Mouse (Mus musculus): ENCODE data around the gene Kcnb1.

Gene Kcnb1

GRCm38 (mm10) chr2:167190076-167190399, at the start of gene Kcnb1:
TSS of gene Kcnb1 (minus strand) at chr2:167190155.
- peak; percentile 78 for DNase-seq (ENCODE audit: low read depth, low spot score)
- H3K27me3 ChIP-seq (ENCODE audit: control insufficient read depth, insufficient read depth, low read length, poor library complexity, severe bottlenecking): no peaks in the 10 kb centered on the region
- no peaks in the 10 kb centered on the region for H3K36me3 ChIP-seq (ENCODE audit: control insufficient read depth, insufficient read depth, low read length, poor library complexity, severe bottlenecking)

- no peaks in the 10 kb centered on the region for H3K36me3 ChIP-seq (ENCODE audit: control insufficient read depth, insufficient read depth, low read length, poor library complexity, severe bottlenecking)
- no peaks in the 10 kb centered on the region for H3K27me3 ChIP-seq (ENCODE audit: control insufficient read depth, insufficient read depth, low read length, poor library complexity, severe bottlenecking)
- DNase-seq (ENCODE audit: low read depth, low spot score): no peak
Measured at GRCm38 (mm10) chr2:167239262-167239661, 49.3 kb upstream of the Kcnb1 start.

GRCm38 (mm10) chr2:167237224-167237623, 47.3 kb upstream of the Kcnb1 start:
- no peaks in the 10 kb centered on the region for H3K27me3 ChIP-seq (ENCODE audit: control insufficient read depth, insufficient read depth, low read length, poor library complexity, severe bottlenecking)
- DNase-seq (ENCODE audit: low read depth, low spot score): no peak
- H3K36me3 ChIP-seq (ENCODE audit: control insufficient read depth, insufficient read depth, low read length, poor library complexity, severe bottlenecking): no peaks in the 10 kb centered on the region

GRCm38 (mm10) chr2:167236174-167236573, 46.2 kb upstream of the Kcnb1 start:
- no peaks in the 10 kb centered on the region for H3K27me3 ChIP-seq (ENCODE audit: control insufficient read depth, insufficient read depth, low read length, poor library complexity, severe bottlenecking)
- DNase-seq (ENCODE audit: low read depth, low spot score): no peak

GRCm38 (mm10) chr2:167235338-167236018, 45.5 kb upstream of the Kcnb1 start:
- Histone ChIP-seq H3K36me3 (ENCODE audit: control insufficient read depth, insufficient read depth, low read length, poor library complexity, severe bottlenecking) (no peaks in the 10 kb centered on the region), H3K27me3 (ENCODE audit: control insufficient read depth, insufficient read depth, low read length, poor library complexity, severe bottlenecking) (no peaks in the 10 kb centered on the region)
- no peak for DNase-seq (ENCODE audit: low read depth, low spot score)

More at GRCm38 (mm10) chr2:167236174-167236573, 46.2 kb upstream of the Kcnb1 start:
- no peaks in the 10 kb centered on the region for H3K36me3 ChIP-seq (ENCODE audit: control insufficient read depth, insufficient read depth, low read length, poor library complexity, severe bottlenecking)

- no peaks in the 10 kb centered on the region for H3K36me3 ChIP-seq (ENCODE audit: control insufficient read depth, insufficient read depth, low read length, poor library complexity, severe bottlenecking)
- DNase-seq (ENCODE audit: low read depth, low spot score): no peak
Measured at GRCm38 (mm10) chr2:167233771-167234170, 43.8 kb upstream of the Kcnb1 start.

GRCm38 (mm10) chr2:167233009-167233335, 43.0 kb upstream of the Kcnb1 start:
- H3K36me3 ChIP-seq (ENCODE audit: control insufficient read depth, insufficient read depth, low read length, poor library complexity, severe bottlenecking): no peaks in the 10 kb centered on the region
- no peak for DNase-seq (ENCODE audit: low read depth, low spot score)
- H3K27me3 ChIP-seq (ENCODE audit: control insufficient read depth, insufficient read depth, low read length, poor library complexity, severe bottlenecking): no peaks in the 10 kb centered on the region

More at GRCm38 (mm10) chr2:167233771-167234170, 43.8 kb upstream of the Kcnb1 start:
- no peaks in the 10 kb centered on the region for H3K27me3 ChIP-seq (ENCODE audit: control insufficient read depth, insufficient read depth, low read length, poor library complexity, severe bottlenecking)

GRCm38 (mm10) chr2:167232132-167233008, 42.4 kb upstream of the Kcnb1 start:
- no peak for DNase-seq (ENCODE audit: low read depth, low spot score)
- H3K36me3 ChIP-seq (ENCODE audit: control insufficient read depth, insufficient read depth, low read length, poor library complexity, severe bottlenecking): no peaks in the 10 kb centered on the region
- H3K27me3 ChIP-seq (ENCODE audit: control insufficient read depth, insufficient read depth, low read length, poor library complexity, severe bottlenecking): no peaks in the 10 kb centered on the region

GRCm38 (mm10) chr2:167230554-167230953, 40.6 kb upstream of the Kcnb1 start:
- no peak for DNase-seq (ENCODE audit: low read depth, low spot score)
- Histone ChIP-seq H3K27me3 (ENCODE audit: control insufficient read depth, insufficient read depth, low read length, poor library complexity, severe bottlenecking) (no peaks in the 10 kb centered on the region), H3K36me3 (ENCODE audit: control insufficient read depth, insufficient read depth, low read length, poor library complexity, severe bottlenecking) (no peaks in the 10 kb centered on the region)

GRCm38 (mm10) chr2:167224937-167225336, 35.0 kb upstream of the Kcnb1 start:
- Histone ChIP-seq H3K36me3 (ENCODE audit: control insufficient read depth, insufficient read depth, low read length, poor library complexity, severe bottlenecking) (no peaks in the 10 kb centered on the region), H3K27me3 (ENCODE audit: control insufficient read depth, insufficient read depth, low read length, poor library complexity, severe bottlenecking) (no peaks in the 10 kb centered on the region)
- DNase-seq (ENCODE audit: low read depth, low spot score): no peak

- no peaks in the 10 kb centered on the region for H3K36me3 ChIP-seq (ENCODE audit: control insufficient read depth, insufficient read depth, low read length, poor library complexity, severe bottlenecking)
Measured at GRCm38 (mm10) chr2:167224194-167224593, 34.2 kb upstream of the Kcnb1 start.

GRCm38 (mm10) chr2:167222152-167222551, 32.2 kb upstream of the Kcnb1 start:
- Histone ChIP-seq H3K36me3 (ENCODE audit: control insufficient read depth, insufficient read depth, low read length, poor library complexity, severe bottlenecking) (no peaks in the 10 kb centered on the region), H3K27me3 (ENCODE audit: control insufficient read depth, insufficient read depth, low read length, poor library complexity, severe bottlenecking) (no peaks in the 10 kb centered on the region)
- peak; percentile 81 for DNase-seq (ENCODE audit: low read depth, low spot score)

More at GRCm38 (mm10) chr2:167224194-167224593, 34.2 kb upstream of the Kcnb1 start:
- no peaks in the 10 kb centered on the region for H3K27me3 ChIP-seq (ENCODE audit: control insufficient read depth, insufficient read depth, low read length, poor library complexity, severe bottlenecking)
- no peak for DNase-seq (ENCODE audit: low read depth, low spot score)

GRCm38 (mm10) chr2:167221159-167221845, 31.3 kb upstream of the Kcnb1 start:
- H3K27me3 ChIP-seq (ENCODE audit: control insufficient read depth, insufficient read depth, low read length, poor library complexity, severe bottlenecking): no peaks in the 10 kb centered on the region
- no peak for DNase-seq (ENCODE audit: low read depth, low spot score)
- H3K36me3 ChIP-seq (ENCODE audit: control insufficient read depth, insufficient read depth, low read length, poor library complexity, severe bottlenecking): no peaks in the 10 kb centered on the region

- no peaks in the 10 kb centered on the region for H3K27me3 ChIP-seq (ENCODE audit: control insufficient read depth, insufficient read depth, low read length, poor library complexity, severe bottlenecking)
- no peaks in the 10 kb centered on the region for H3K36me3 ChIP-seq (ENCODE audit: control insufficient read depth, insufficient read depth, low read length, poor library complexity, severe bottlenecking)
- DNase-seq (ENCODE audit: low read depth, low spot score): no peak
Measured at GRCm38 (mm10) chr2:167220736-167221135, 30.8 kb upstream of the Kcnb1 start.
